Mouse (Mus musculus) liver, adult (tissue): ENCODE results near the gene V1rd19.
"Not testable (repeated sequence)": the region's sequence is repeated elsewhere in the genome, so short reads cannot be mapped to it uniquely, and the experiment has no call there.

Experiments
- GATA4 ChIP-seq: IDR thresholded peaks from 2 replicates; pipeline ENCODE4 v1.6.1; 2014; ENCODE audit warnings: mild to moderate bottlenecking, low read length; ENCODE audit not compliant: insufficient replicate concordance

V1rd19 gene

GRCm38 (mm10) chr7:24001391-24001790, at the start of gene V1rd19:
TSS of gene V1rd19 (plus strand) at chr7:24001691.
- no peak for TF ChIP-seq GATA4

- TF ChIP-seq GATA4 = not testable (repeated sequence)
Observed at GRCm38 (mm10) chr7:23974315-23974714, 27.2 kb upstream of the V1rd19 start, which contains the start of gene Vmn1r181. TSS of gene Vmn1r181 (plus strand) at chr7:23974615.

DNA sequence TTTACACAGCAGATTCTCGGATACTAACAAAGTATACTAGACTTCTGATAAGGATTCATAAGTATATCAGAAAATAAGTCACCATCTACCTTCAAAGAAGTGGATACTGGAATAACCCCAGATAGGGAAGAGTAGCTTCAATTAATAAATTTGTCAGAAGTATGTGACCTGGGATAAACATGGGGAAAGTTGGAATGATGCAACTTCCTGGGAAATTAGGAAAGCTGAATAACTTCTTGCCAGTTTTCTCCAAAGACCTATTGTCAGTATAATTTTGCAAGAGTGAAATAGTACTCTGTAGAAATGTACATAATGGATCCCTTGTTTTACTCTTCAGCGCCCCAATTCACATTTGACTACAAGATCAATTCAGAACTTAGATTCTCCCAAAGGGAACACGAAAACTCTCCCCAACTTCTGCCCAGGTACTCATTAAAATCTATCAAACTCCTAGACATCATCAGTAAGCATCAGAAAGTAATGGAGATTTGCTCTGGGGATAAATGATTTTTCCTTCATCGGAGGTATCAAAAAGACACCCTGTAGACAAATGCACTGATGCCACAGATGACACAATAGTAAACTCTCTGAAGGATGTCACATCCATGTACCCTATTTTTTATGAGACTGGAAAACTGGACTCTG, 51.3 kb downstream of the V1rd19 start, which contains the start of gene Vmn1r183:
Gene Vmn1r183 (plus strand): TSS at position 595 of the 645 bp plus-strand sequence.
- TF ChIP-seq GATA4 = no peak
